Mouse (Mus musculus) intestine, embryonic 16.5 days (tissue): ENCODE data around the gene Nrn1. TPM values are rescaled to one million over a fixed set of nuclear protein-coding genes. Genes with fewer than 3 reads are reported as not detected.

Source experiments
- ATAC-seq: fragments of 200-750 bp; cut with Nextera tagmentation; 2 replicates; pipeline ENCODE4 v1.8.0; 2017; ENCODE audit warnings: moderate TSS enrichment, moderate library complexity
- H3K27ac ChIP-seq: fragments of 300-500 bp; sonication (generic); 2 replicates; pipeline ENCODE4 v1.5.1; 2014; ENCODE audit warnings: mild to moderate bottlenecking, low read length
- H3K27me3 ChIP-seq: fragments of 300-500 bp; sonication (generic); replicated peaks from 2 replicates; pipeline ENCODE4 v1.6.1; 2014; ENCODE audit warnings: low read length, control low read depth, mixed read lengths; ENCODE audit not compliant: control insufficient read depth, insufficient read depth
- H3K36me3 ChIP-seq: fragments of 300-500 bp; sonication (generic); 2 replicates; pipeline ENCODE4 v1.6.1; 2014; ENCODE audit warnings: low read length, control low read depth; ENCODE audit not compliant: control insufficient read depth, insufficient read depth
- H3K4me1 ChIP-seq: fragments of 300-500 bp; sonication (generic); 2 replicates; pipeline ENCODE4 v1.6.1; 2014; ENCODE audit warnings: low read length, control low read depth, mixed read lengths; ENCODE audit not compliant: control insufficient read depth, insufficient read depth
- H3K4me2 ChIP-seq: fragments of 300-500 bp; sonication (generic); 2 replicates; pipeline ENCODE4 v1.6.1; 2014; ENCODE audit warnings: low read depth, low read length, control low read depth
- H3K4me3 ChIP-seq: fragments of 300-500 bp; sonication (generic); 2 replicates; pipeline ENCODE4 v1.5.1; 2014; ENCODE audit warnings: mild to moderate bottlenecking, low read length
- H3K9ac ChIP-seq: fragments of 300-500 bp; sonication (generic); 2 replicates; pipeline ENCODE4 v1.6.1; 2014; ENCODE audit warnings: low read depth, low read length
- H3K9me3 ChIP-seq: fragments of 300-500 bp; sonication (generic); 2 replicates; pipeline ENCODE4 v1.6.1; 2016; ENCODE audit warnings: low read length, control low read depth; ENCODE audit not compliant: control insufficient read depth
- WGBS: fragments of 180-500 bp; shearing (Covaris S2); extraction: QIAGEN DNeasy Blood & Tissue Kit; methylation state at CpG from one replicate; pipeline ENCODE4 v1.1.7; 2014; 5-methylcytosine and 5-hydroxymethylcytosine counted together
- polyA plus RNA-seq: library from polyadenylated mRNA; unstranded; fragments of >200 nt; fragmentation: Nextera tagmentation; extraction: Ambion mirVana; gene quantifications from 2 replicates; pipeline ENCODE4 v1.2.1, GENCODE M21; 2015

Nrn1 gene
- polyA plus RNA-seq, 1 experiment from 2014 or later: 75.3 TPM

DNA sequence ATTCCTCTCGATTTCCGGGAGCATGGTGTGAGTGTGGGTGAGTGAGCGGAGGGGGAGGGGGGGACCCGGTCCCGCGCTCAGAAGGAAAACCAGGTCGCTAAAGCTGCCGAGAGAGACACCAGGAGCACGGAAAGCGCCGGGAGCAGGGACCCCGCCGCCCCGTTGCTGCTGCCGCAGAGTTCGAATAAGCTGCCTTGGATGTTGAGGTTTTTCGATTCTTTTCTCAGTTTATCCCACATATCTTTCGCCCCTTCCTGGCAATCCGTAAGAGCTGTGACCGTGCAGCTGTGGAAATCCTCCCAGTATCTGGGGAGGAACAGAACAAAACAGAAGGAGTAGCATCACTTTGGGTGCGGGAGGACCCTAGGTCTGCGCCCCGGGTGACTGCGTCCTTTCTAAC, 8.4 kb downstream of the Nrn1 start:
- H3K4me1 ChIP-seq: peaks cover 3% of the 10 kb centered on the region; the same call in 1 of the 2 replicates
- peak overlapping the region; percentile 44; the same call in 1 of the 2 replicates for H3K4me2 ChIP-seq
- WGBS: 8% methylated on average over 24 of the region's 24 CpGs
- H3K27ac ChIP-seq: no peak overlapping the region
- H3K9ac ChIP-seq: no peak overlapping the region
- H3K27me3 ChIP-seq: peaks cover 51% of the 10 kb centered on the region
- no peak for ATAC-seq
- peak overlapping the region; percentile 28; the same call in 1 of the 2 replicates for H3K4me3 ChIP-seq
- no peaks in the 10 kb centered on the region for H3K36me3 ChIP-seq
- H3K9me3 ChIP-seq: no peaks in the 10 kb centered on the region

DNA sequence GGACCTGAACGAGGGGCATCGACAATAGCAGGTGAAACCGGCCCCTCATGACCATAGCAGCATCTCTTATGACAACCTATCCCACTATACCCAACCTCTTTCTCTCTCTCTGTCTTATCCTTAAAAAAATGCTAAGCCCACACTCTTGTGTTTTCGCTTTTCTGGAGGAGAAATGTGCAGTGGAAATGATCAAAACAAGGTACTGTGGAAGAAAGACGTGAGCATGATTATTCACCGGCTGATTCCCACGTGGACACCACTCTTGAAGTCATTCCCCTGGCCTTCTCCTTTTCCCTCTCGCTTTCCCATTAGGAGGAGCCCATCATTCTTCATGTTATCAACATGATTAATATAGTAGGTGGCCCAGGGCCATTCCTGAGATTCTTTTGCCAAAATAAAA, 9.1 kb downstream of the Nrn1 start:
- peaks cover 3% of the 10 kb centered on the region; the same call in 1 of the 2 replicates for H3K4me1 ChIP-seq
- no peak overlapping the region for H3K4me2 ChIP-seq
- H3K9ac ChIP-seq: no peak overlapping the region
- H3K27ac ChIP-seq: no peak overlapping the region
- H3K36me3 ChIP-seq: no peaks in the 10 kb centered on the region
- no peak overlapping the region for H3K4me3 ChIP-seq
- H3K9me3 ChIP-seq: no peaks in the 10 kb centered on the region
- 23% methylated on average over 8 of the region's 8 CpGs for WGBS
- peaks cover 49% of the 10 kb centered on the region for H3K27me3 ChIP-seq
- no peak for ATAC-seq

DNA sequence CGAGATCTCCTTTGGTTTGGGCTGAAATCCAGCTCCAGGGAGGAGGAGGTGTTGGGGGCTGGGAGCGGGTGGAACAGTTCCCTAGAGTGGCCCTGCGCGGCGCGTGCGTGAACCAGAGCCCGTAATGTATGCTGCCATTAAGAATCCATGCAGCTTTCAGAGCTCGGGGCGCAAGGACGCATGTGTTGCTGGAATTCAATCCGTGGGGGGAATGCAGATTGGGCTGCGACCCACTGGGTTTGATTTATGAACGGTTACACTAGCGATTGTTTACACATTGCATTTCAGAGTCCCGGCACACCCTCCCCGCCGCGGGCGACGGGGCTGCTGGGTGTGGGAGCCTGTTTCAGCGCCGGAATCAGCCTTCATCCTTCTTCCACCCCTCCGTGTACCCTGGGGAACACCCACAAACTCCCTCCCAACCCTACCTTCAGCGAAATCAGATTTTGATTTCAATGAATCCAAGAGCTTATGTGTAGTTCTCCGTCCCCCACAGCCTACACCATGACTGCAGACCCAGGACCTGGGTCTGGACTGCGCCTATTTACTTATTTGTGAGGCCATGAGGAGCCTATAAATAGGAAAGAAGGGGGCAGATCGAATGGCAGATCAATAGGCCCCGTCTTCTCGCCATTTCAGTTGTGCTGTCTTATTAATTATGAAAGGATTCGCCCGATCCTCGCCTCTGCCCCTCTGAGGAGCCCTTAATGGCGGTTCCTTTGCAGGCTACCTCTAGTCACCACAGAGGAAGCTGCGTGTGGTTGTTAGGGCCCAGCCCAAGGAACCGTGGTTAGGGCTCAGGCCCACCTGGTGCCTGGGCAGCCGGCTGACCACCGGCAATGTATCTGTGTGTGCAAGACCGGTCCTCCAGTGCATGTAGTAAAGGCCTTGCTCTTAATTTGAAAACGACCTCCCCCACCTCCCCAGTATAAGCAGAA, 10.1 kb downstream of the Nrn1 start:
- Histone ChIP-seq H3K27ac (no peak overlapping the region), H3K9ac (no peak overlapping the region), H3K4me1 (peaks cover 5% of the 10 kb centered on the region; the same call in 1 of the 2 replicates), H3K36me3 (no peaks in the 10 kb centered on the region), H3K27me3 (peaks cover 46% of the 10 kb centered on the region), H3K4me2 (peak overlapping the region; percentile 33; the same call in 1 of the 2 replicates), H3K4me3 (peak overlapping the region; percentile 11), H3K9me3 (no peaks in the 10 kb centered on the region)
- ATAC-seq: no peak
- 12% methylated on average over 40 of the region's 40 CpGs for WGBS

DNA sequence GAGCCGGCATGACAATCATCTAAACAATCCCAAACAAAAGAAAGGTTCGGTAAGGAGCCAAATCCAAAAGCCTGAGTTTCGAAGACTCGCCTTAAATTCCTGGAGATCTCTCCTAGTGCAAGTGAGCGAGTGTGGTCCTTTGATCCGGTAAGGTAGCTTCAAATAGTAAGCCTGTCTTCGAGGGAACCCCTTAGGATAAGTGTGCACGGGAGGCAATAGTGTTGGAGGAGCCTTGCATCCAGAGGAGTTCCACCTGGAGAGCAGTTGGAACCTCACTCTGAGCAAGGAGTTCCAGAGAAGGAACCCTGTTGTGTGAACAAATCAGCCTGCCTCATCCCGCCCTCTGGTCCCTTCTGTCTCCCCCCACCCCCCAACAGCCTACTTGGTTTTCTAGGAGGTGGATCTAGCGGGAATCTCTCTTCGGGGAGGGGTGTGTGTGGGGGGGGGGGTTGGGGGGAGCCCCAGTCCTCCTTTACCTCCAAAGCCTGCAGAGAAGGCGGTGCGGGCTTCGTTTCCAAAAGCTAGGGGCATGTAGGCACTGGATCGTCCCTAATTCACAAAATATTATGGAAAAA, 11.1 kb downstream of the Nrn1 start:
- Histone ChIP-seq H3K9ac (no peak overlapping the region), H3K4me2 (no peak overlapping the region), H3K4me1 (peaks cover 6% of the 10 kb centered on the region; the same call in 1 of the 2 replicates), H3K27me3 (peaks cover 37% of the 10 kb centered on the region), H3K27ac (no peak overlapping the region), H3K4me3 (no peak overlapping the region), H3K9me3 (no peaks in the 10 kb centered on the region), H3K36me3 (no peaks in the 10 kb centered on the region)
- 20% methylated on average over 15 of the region's 15 CpGs for WGBS
- no peak for ATAC-seq

DNA sequence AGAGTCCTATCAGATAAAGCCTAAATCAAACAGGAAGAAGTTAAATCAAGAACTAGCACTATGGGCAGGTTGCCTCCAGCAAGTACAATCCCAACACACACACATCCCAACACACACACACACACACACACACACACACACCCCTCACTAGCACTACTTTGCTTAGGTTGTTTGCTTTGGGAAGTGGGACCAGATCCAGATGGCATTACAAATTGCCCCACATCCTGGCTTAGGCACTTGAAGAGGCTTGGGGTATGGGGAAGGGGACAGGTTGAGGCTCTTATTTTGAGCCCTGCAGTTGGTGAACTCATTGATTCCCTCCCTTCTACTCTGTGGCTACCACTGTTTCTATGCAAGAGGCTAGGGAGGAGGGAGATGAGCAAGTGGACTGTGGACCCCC, 12.6 kb downstream of the Nrn1 start:
- peaks cover 3% of the 10 kb centered on the region; the same call in 1 of the 2 replicates for H3K4me1 ChIP-seq
- no peak overlapping the region for H3K27ac ChIP-seq
- H3K4me2 ChIP-seq: no peak overlapping the region
- peaks cover 32% of the 10 kb centered on the region for H3K27me3 ChIP-seq
- H3K9ac ChIP-seq: no peak overlapping the region
- no peak overlapping the region for H3K4me3 ChIP-seq
- ATAC-seq: no peak
- H3K9me3 ChIP-seq: no peaks in the 10 kb centered on the region
- H3K36me3 ChIP-seq: no peaks in the 10 kb centered on the region

DNA sequence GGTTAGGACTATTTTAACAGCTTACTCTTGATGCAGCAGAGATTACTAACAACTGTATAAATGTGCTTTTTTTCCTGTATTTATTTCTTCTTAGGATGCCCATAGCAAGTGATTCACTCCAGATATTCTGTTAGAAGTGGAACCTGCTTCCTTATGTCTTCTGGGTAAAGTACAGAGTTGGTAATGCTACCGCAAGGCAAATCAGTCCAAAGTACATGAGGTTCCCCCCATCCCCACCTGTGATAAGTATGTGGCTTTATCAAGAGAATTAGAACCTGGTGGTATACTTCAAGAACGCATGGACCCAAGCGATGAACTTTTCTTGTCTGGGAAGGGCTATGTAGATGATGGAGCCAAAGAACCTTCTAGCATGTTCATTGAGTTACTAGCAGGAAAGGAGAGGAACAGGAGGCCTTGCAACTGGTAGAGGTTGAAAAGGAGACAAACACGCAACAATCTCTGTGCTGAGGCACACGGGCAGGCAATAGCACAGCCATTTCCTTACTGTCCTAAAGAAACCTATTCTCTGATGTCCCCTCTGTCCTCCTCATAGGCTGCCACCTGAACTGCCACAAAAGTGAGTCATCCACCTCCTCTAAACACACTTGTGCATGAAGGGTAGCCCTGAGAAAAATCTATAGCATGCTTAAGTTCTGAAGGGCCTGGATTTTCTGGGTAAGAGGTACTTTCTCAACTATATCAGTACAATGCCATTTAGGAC, 14.5 kb downstream of the Nrn1 start:
- Histone ChIP-seq H3K4me1 (peaks cover 3% of the 10 kb centered on the region; the same call in 1 of the 2 replicates), H3K27me3 (peaks cover 20% of the 10 kb centered on the region; the same call in 1 of the 2 replicates), H3K9ac (no peak overlapping the region), H3K4me3 (no peak overlapping the region), H3K36me3 (no peaks in the 10 kb centered on the region), H3K4me2 (no peak overlapping the region), H3K27ac (peak overlapping the region; percentile 14), H3K9me3 (no peaks in the 10 kb centered on the region)
- ATAC-seq: peak; percentile 83
- WGBS: 74% methylated on average over 5 of the region's 5 CpGs

DNA sequence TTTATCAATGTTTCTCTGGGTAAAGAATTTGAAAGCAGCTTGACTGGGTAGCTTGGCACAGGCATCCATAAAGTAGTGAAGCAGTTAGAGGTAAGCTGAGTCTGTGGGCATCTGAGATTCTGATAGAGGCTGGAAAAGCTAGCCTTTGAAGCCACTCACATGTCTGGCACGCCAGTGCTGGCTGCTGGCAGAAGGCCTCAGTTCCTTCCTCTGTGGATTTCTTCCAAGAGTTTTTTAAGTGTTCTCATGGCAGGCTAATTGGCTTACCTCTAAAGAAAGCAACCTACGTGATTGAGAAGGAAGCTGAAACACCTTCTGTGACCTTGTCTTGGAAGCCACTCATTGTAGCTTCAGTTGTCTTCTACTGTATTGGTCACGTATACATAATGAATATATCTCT, 17.6 kb downstream of the Nrn1 start:
- no peak for ATAC-seq
- 67% methylated on average over 3 of the region's 3 CpGs for WGBS
- H3K27ac ChIP-seq: no peak overlapping the region
- peaks cover 3% of the 10 kb centered on the region; the same call in 1 of the 2 replicates for H3K4me1 ChIP-seq
- no peaks in the 10 kb centered on the region for H3K9me3 ChIP-seq
- H3K36me3 ChIP-seq: no peaks in the 10 kb centered on the region
- H3K4me2 ChIP-seq: no peak overlapping the region
- H3K4me3 ChIP-seq: no peak overlapping the region
- H3K27me3 ChIP-seq: peaks cover 6% of the 10 kb centered on the region; the same call in 1 of the 2 replicates
- no peak overlapping the region for H3K9ac ChIP-seq

DNA sequence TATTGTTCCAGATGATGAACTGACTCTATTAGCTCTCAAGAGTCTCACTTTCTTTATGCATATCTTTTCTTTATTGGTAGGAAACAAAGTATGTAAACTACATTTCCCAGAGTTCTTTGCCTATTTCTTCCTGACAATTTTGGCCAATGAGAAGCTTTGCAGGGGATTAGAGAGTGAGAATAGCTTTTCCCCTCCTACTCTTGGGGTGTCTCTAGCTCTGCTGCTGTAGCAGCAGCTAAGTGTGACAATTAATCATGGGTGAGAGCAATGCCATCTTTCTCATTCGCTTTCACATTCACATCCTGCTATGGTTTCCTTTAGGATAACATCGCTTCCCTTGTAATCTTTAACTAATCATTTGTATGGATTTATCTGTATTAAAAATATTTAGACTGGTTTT, 18.2 kb downstream of the Nrn1 start:
- H3K9ac ChIP-seq: no peak overlapping the region
- no peak overlapping the region for H3K4me3 ChIP-seq
- whole genome bisulfite sequencing: 52% methylated on average over 2 of the region's 2 CpGs
- peaks cover under 1% of the 10 kb centered on the region; the same call in 1 of the 2 replicates for H3K27me3 ChIP-seq
- H3K27ac ChIP-seq: no peak overlapping the region
- no peaks in the 10 kb centered on the region for H3K36me3 ChIP-seq
- H3K9me3 ChIP-seq: no peaks in the 10 kb centered on the region
- ATAC-seq: no peak
- peaks cover 3% of the 10 kb centered on the region; the same call in 1 of the 2 replicates for H3K4me1 ChIP-seq
- no peak overlapping the region for H3K4me2 ChIP-seq

DNA sequence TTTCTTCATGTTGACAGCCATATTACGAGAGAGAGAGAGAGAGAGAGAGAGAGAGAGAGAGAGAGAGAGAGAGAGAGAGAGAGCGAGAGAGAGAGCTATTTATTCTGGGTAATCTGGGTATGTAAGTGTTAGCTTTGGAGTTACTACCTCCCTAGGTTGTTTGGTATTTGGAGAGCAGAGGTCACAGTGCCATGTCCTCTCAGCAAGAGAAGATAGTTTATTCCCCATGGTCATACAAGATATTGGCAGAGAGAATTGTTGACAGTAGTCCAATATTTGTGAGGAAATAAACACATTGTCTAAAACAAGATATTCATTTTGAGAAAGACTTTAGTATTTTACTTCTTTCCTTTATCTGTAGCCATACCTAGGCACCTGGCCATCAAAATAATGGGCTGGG, 20.8 kb downstream of the Nrn1 start:
- 78% methylated on average over 2 of the region's 2 CpGs for WGBS
- no peaks in the 10 kb centered on the region for H3K4me1 ChIP-seq

More for the DNA sequence above, 20.8 kb downstream of the Nrn1 start:
- Histone ChIP-seq H3K4me2 (no peak overlapping the region), H3K36me3 (no peaks in the 10 kb centered on the region), H3K9ac (no peak overlapping the region), H3K4me3 (no peak overlapping the region), H3K27ac (no peak overlapping the region), H3K9me3 (no peaks in the 10 kb centered on the region), H3K27me3 (no peaks in the 10 kb centered on the region)
- no peak for ATAC-seq
